Mouse (Mus musculus) bone marrow, adult 2 months (tissue): ENCODE results near the gene Gm10073.

Experiments used
- CTCF ChIP-seq: fragments of 200-500 bp; IDR thresholded peaks from 2 replicates; pipeline ENCODE4 v1.5.1; 2011; ENCODE audit warnings: low read length, control low read depth; ENCODE audit not compliant: control insufficient read depth, insufficient read depth
- POLR2A ChIP-seq: fragments of 200-500 bp; IDR thresholded peaks from 2 replicates; pipeline ENCODE4 v1.6.1; 2011; ENCODE audit warnings: low read depth, mild to moderate bottlenecking, control low read depth, low read length, borderline replicate concordance; ENCODE audit not compliant: control insufficient read depth

DNA sequence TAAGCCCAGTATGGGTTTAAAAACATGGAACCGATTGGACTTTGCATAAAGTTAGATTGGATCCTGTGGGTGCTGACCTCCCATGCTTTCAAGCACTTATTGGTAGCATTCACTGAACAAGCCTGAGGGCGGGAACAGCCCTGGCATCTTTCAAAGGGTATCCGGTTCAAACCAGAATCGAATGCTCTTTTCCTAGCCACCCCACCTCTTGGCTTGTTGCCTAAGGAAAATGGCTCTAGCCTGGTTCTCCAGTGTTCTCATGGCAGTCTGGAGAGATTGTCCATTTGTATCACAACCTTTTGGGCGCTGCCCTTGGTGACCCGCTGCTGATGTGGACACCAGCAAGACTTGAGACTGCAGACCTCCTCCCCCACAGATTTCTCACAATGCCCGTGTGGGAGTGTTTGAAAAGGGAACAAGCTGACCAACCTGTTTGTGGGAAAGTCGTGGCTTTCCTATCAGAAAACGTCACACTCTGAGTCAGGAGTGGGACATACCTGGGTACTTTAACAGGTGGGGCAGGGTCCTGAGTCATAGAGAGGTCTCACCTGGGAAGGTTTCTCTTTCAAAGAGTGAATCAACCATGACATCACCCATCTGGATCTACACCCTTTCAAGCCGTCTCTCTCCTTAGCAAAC lies 42.5 kb upstream of the Gm10073 start:
- TF ChIP-seq CTCF, result no peak
- TF ChIP-seq POLR2A, result no peak
